Mouse (Mus musculus) neural tube, embryonic 13.5 days (tissue): ENCODE data around the gene Gstp3. TPM values are rescaled to one million over a fixed set of nuclear protein-coding genes. Genes with fewer than 3 reads are reported as not detected.

Source experiments
- ATAC-seq: fragments of 200-750 bp; cut with Nextera tagmentation; 2 replicates; pipeline ENCODE4 v1.8.0; 2017; ENCODE audit warnings: low read depth, mild to moderate bottlenecking, moderate TSS enrichment, moderate library complexity
- H3K27ac ChIP-seq: fragments of 300-500 bp; sonication (generic); replicated peaks from 2 replicates; pipeline ENCODE4 v1.5.1; 2015; ENCODE audit warnings: moderate library complexity, mild to moderate bottlenecking, inconsistent platforms
- H3K27me3 ChIP-seq: fragments of 300-500 bp; sonication (generic); 2 replicates; pipeline ENCODE4 v1.6.1; 2015; ENCODE audit warnings: mild to moderate bottlenecking, inconsistent platforms
- H3K36me3 ChIP-seq: fragments of 300-500 bp; sonication (generic); 2 replicates; pipeline ENCODE4 v1.6.1; 2015; ENCODE audit warnings: mild to moderate bottlenecking, inconsistent platforms
- H3K4me1 ChIP-seq: fragments of 300-500 bp; sonication (generic); replicated peaks from 2 replicates; pipeline ENCODE4 v1.6.1; 2015; ENCODE audit warnings: inconsistent platforms
- H3K4me2 ChIP-seq: fragments of 300-500 bp; sonication (generic); 2 replicates; pipeline ENCODE4 v1.6.1; 2015; ENCODE audit warnings: inconsistent platforms, mild to moderate bottlenecking, moderate library complexity
- H3K4me3 ChIP-seq: fragments of 300-500 bp; sonication (generic); 2 replicates; pipeline ENCODE4 v1.5.1; 2015; ENCODE audit warnings: mild to moderate bottlenecking, inconsistent platforms
- H3K9ac ChIP-seq: fragments of 300-500 bp; sonication (generic); 2 replicates; pipeline ENCODE4 v1.6.1; 2015; ENCODE audit warnings: moderate library complexity, mild to moderate bottlenecking, inconsistent platforms
- H3K9me3 ChIP-seq: fragments of 300-500 bp; sonication (generic); 2 replicates; pipeline ENCODE4 v1.6.1; 2016; ENCODE audit warnings: inconsistent platforms
- WGBS: fragments of 180-500 bp; shearing (Covaris S2); methylation state at CpG from one replicate; pipeline ENCODE4 v1.1.7; 2015; 5-methylcytosine and 5-hydroxymethylcytosine counted together
- polyA plus RNA-seq: library from polyadenylated mRNA; unstranded; fragments of >200 nt; fragmentation: Nextera tagmentation; extraction: Ambion mirVana; gene quantifications from 2 replicates; pipeline ENCODE4 v1.2.1, GENCODE M21; 2015

The Gstp3 gene
- polyA plus RNA-seq, 1 experiment from 2014 or later = not detected

DNA sequence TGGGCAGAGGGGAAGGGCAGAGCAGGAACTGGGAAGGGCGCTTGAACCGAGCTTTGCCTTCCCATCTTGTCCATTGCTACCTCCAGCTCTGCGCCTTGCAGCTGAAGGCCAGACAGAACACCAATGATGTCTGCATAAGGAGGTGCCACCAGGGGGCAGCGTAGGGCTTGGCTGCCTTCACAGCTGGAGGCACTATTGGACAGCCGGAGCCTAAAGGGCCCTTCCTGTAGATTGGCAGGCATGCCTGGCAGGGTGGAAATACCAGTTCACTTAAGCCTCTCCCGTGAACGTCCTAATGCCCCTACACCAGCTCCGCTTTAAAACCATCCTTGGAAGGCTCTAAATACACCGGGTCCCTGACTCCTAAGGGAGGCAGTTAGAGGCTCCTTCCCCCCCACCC lies 39.7 kb upstream of the Gstp3 start:
- Histone ChIP-seq H3K9ac (0 out of 2 replicates have a peak overlapping the region, but pooled peaks have one; percentile 80), H3K36me3 (0 out of 2 replicates have a peak, but pooled peaks cover 4% of the 10 kb centered on the region), H3K4me2 (peak overlapping the region; percentile 85), H3K27me3 (peaks cover 16% of the 10 kb centered on the region), H3K9me3 (no peaks in the 10 kb centered on the region), H3K4me1 (peaks cover 62% of the 10 kb centered on the region), H3K4me3 (no peak overlapping the region), H3K27ac (no peak overlapping the region)
- 16% methylated on average over 9 of the region's 9 CpGs for WGBS
- no peak for ATAC-seq

DNA sequence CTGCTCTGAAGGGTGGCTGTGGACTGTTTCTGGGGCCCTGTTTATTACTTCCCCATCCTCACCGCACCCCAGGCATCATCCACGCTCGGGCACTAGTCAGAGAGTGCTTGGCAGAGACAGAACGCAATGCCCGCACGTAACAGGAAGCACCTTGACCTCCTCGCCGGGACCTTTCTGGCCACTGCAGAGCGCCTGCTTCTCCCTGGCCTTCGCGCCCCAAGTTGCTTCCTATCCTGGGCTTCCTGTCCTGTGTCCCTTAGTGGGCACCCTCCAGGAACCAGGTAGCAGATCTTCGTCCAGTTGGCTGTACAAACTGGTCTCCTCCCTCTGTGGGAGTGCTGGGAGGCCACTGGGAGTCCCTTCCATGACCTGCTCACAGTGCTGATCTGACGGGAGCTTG lies 39.1 kb upstream of the Gstp3 start:
- peaks cover 62% of the 10 kb centered on the region for H3K4me1 ChIP-seq
- 93% methylated on average over 13 of the region's 13 CpGs for WGBS
- H3K9me3 ChIP-seq = no peaks in the 10 kb centered on the region
- no peak overlapping the region for H3K4me3 ChIP-seq
- no peak for ATAC-seq
- H3K27ac ChIP-seq = no peak overlapping the region
- peaks cover 15% of the 10 kb centered on the region for H3K27me3 ChIP-seq
- H3K4me2 ChIP-seq = peak overlapping the region; percentile 85; the same call in 1 of the 2 replicates
- H3K9ac ChIP-seq = peak overlapping the region; percentile 70; the same call in 1 of the 2 replicates
- H3K36me3 ChIP-seq = 0 out of 2 replicates have a peak, but pooled peaks cover 3% of the 10 kb centered on the region

DNA sequence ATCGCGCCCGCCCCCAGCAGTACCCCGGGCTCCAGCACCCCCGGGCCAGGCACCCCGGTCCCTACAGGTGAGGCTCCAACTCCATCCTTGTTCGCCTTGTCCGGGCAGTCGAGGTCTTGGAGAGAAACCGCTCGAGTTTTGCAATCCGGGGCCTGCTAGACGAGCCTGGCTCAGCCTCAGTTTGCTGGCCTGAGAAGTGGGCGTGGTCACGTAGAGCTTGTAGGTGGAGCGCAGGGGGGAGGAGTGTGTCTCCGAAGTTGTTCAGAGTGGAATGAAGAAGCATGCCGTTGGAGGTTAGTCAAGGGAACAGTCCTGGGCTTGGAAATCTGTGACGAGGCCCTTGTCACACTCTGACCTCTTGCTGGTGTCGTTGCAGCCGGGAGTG lies 38.1 kb upstream of the Gstp3 start:
- no peaks in the 10 kb centered on the region for H3K36me3 ChIP-seq
- H3K27me3 ChIP-seq = peaks cover 12% of the 10 kb centered on the region
- WGBS = 2% methylated on average over 21 of the region's 21 CpGs
- peaks cover 59% of the 10 kb centered on the region for H3K4me1 ChIP-seq
- peak overlapping the region; percentile 85 for H3K4me2 ChIP-seq
- peak overlapping the region; percentile 69 for H3K4me3 ChIP-seq
- no peak; the same call in 1 of the 2 replicates for ATAC-seq
- H3K9me3 ChIP-seq = no peaks in the 10 kb centered on the region
- peak overlapping the region; percentile 70 for H3K9ac ChIP-seq
- peak overlapping the region; percentile 88 for H3K27ac ChIP-seq

DNA sequence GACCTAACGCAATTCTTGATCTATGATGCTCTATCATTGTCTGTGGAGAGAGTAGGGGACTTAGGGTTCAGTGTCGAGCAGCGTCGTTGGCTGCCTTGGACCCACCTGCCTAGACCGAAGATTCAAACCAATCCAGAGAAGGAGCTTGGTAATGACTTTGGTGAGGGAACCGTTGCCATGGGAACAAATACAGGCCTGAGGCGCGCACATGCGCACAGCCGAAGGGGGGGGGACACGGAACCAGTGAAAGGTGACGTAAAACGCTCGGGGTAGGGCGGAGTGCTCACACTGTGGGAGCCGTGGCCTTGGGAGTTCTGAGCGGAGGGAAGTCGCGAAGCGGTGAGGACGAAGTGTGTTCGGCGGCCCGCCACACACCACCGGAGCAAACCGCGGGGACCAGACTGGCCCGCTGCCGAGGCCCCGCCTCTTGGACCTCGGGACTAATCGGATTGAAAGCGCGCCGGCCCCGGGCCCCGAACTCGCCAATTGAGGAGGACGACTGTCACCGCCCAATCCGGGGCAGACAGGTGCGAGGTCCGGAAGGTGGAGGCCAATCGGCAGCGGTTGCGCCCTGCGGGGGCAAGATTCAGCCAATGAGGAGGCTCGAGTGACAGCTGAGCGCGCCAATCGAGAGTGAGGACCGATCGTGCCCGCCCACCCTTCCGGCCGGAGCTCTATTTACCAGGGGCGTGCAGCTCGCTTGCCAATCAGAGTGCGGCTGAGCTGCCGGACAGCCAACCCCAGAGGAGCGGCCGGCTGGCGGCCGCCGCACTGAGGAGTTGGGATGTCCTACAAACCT lies 37.5 kb upstream of the Gstp3 start, which contains the start of gene Cdk2ap2:
TSS of gene Cdk2ap2 (plus strand) at position 541 of the 799 bp plus-strand sequence.
- peak; percentile 94 for ATAC-seq
- peak within 1 kb of the TSS; percentile 70 for H3K9ac ChIP-seq
- under 1% methylated on average over 65 of the region's 65 CpGs for WGBS

DNA sequence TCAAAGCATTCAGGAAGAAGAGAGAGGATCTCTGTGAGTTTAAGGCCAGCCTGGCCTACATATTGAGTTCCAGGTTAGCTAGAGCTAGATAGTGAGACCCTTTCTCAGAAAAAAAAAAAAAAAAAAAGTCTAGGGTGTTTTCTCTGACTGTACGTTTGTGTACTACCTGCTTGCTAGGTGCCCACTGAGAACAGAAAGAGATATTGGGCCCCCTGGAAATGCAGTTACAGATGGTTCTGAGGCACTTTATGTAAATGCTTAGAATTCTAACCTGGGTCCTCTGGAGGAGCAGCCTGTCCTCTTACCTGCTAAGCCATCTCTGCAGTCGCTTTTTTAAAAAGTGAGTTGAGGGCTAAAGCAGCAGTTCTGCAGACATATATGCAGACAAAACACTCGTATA lies 36.4 kb upstream of the Gstp3 start:
- Histone ChIP-seq H3K36me3 (no peaks in the 10 kb centered on the region), H3K4me3 (no peak overlapping the region), H3K4me2 (peak overlapping the region; percentile 85), H3K27ac (0 out of 2 replicates have a peak overlapping the region, but pooled peaks have one; percentile 88), H3K9ac (no peak overlapping the region), H3K4me1 (peaks cover 43% of the 10 kb centered on the region), H3K27me3 (no peaks in the 10 kb centered on the region; the same call in 1 of the 2 replicates), H3K9me3 (no peaks in the 10 kb centered on the region)
- ATAC-seq = no peak
- WGBS = 62% methylated on average over 3 of the region's 3 CpGs

More for the DNA sequence above, 37.5 kb upstream of the Gstp3 start, which contains the start of gene Cdk2ap2:
- H3K27me3 ChIP-seq = peaks cover 8% of the 10 kb centered on the region
- H3K4me1 ChIP-seq = peaks cover 53% of the 10 kb centered on the region
- peak within 1 kb of the TSS; percentile 69 for H3K4me3 ChIP-seq
- peak within 1 kb of the TSS; percentile 85 for H3K4me2 ChIP-seq
- H3K9me3 ChIP-seq = no peaks in the 10 kb centered on the region
- H3K36me3 ChIP-seq = no peaks in the 10 kb centered on the region
- peak within 1 kb of the TSS; percentile 88 for H3K27ac ChIP-seq

DNA sequence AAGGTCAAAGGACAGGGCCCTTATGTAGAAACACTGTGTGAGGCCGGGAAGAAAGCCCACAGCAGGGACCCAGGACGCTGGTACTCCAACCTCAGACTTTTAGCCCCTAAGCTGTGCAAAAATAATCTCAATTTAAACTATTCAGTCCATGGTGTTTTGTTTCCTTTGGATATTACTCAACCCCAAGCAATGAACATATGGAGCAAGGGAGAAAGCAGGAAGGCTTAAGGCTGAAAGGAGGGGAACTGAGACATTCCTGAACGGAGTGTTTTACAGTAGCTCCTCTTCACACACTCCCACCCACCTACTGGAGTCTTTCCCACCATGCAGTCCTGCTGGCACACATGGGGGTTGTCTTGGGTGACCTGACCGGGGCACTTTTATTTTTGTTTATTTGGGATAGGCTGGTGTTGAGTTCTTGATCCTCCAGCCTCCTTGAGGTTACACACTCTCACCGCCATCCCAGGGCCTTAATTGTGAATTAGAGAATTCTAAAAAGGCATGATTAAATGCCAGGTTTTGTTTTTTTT lies 35.5 kb upstream of the Gstp3 start:
- Histone ChIP-seq H3K36me3 (no peaks in the 10 kb centered on the region), H3K9me3 (no peaks in the 10 kb centered on the region), H3K9ac (no peak overlapping the region), H3K4me2 (no peak overlapping the region), H3K27ac (no peak overlapping the region), H3K4me1 (peaks cover 33% of the 10 kb centered on the region), H3K27me3 (no peaks in the 10 kb centered on the region; the same call in 1 of the 2 replicates), H3K4me3 (no peak overlapping the region)
- no peak for ATAC-seq
- WGBS = 83% methylated on average over 5 of the region's 5 CpGs

DNA sequence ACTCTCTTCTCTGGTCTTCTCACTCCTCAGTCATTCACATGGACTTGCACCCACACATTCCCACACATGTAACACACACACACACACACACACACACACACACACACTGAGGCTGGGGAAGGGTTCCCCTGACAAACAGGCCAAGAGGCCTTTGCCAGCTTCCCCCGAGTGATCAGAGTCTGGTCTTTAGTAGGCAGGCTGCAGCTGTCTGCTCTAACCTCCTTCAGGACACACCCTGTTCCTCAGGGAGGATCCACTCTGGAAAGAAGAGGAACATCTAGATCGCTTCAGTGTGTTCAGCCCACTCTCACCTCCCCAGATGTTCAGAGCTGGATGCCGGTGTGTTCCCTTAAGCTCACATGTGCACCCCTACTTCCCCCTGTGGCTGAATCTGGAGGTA lies 35.0 kb upstream of the Gstp3 start:
- peaks cover 28% of the 10 kb centered on the region for H3K4me1 ChIP-seq
- H3K4me2 ChIP-seq = no peak overlapping the region
- no peaks in the 10 kb centered on the region for H3K9me3 ChIP-seq
- WGBS = 82% methylated on average over 3 of the region's 3 CpGs
- ATAC-seq = no peak
- H3K4me3 ChIP-seq = no peak overlapping the region
- no peaks in the 10 kb centered on the region for H3K36me3 ChIP-seq
- H3K27me3 ChIP-seq = no peaks in the 10 kb centered on the region; the same call in 1 of the 2 replicates
- H3K9ac ChIP-seq = no peak overlapping the region
- no peak overlapping the region for H3K27ac ChIP-seq

DNA sequence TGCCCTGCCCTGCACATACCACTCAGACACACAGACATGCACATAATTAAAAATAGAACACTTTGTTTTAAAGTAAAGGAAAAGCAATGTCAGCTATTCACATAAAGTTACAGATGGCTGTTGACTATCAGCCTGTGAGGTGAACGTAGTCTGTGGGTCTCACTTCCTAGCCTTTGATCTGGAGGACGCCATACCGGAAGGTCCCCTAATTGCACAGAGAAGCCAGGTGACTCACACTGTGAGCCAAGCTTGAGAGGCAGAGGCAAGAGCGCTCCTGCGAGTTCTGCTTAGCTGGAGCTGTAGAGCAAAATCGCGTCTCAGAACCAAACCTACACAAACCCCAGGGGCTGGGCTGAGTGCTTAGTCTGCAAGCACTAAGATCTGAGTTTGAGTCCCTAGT lies 34.4 kb upstream of the Gstp3 start:
- no peaks in the 10 kb centered on the region for H3K36me3 ChIP-seq
- whole genome bisulfite sequencing = 78% methylated on average over 7 of the region's 7 CpGs
- H3K27ac ChIP-seq = no peak overlapping the region
- no peaks in the 10 kb centered on the region; the same call in 1 of the 2 replicates for H3K27me3 ChIP-seq
- H3K9ac ChIP-seq = no peak overlapping the region
- no peak for ATAC-seq
- no peak overlapping the region for H3K4me2 ChIP-seq
- no peaks in the 10 kb centered on the region for H3K9me3 ChIP-seq
- peaks cover 22% of the 10 kb centered on the region for H3K4me1 ChIP-seq
- no peak overlapping the region for H3K4me3 ChIP-seq

DNA sequence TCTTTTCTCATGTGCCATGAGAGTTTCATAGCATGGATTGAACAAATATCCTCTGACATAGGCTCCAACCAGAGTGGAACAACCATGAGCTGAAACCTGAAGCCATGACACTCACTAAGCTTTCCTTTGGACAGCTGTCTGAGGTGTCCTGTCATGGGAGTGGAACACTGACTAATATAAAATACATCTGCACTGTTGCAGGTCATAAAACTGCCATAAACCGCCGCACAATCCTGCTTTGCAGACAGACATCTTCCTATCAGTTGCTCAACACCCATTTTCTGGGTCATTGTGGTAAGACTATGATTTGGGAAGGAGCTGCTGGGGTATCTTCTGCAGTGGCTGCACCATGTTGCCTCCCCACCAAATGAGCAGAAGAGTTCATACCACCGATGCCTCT lies 33.4 kb upstream of the Gstp3 start:
- Histone ChIP-seq H3K36me3 (no peaks in the 10 kb centered on the region), H3K4me1 (peaks cover 12% of the 10 kb centered on the region), H3K4me2 (no peak overlapping the region), H3K27ac (no peak overlapping the region), H3K4me3 (no peak overlapping the region), H3K9ac (no peak overlapping the region), H3K9me3 (no peaks in the 10 kb centered on the region), H3K27me3 (no peaks in the 10 kb centered on the region; the same call in 1 of the 2 replicates)
- no peak for ATAC-seq
- WGBS = 86% methylated on average over 3 of the region's 3 CpGs

DNA sequence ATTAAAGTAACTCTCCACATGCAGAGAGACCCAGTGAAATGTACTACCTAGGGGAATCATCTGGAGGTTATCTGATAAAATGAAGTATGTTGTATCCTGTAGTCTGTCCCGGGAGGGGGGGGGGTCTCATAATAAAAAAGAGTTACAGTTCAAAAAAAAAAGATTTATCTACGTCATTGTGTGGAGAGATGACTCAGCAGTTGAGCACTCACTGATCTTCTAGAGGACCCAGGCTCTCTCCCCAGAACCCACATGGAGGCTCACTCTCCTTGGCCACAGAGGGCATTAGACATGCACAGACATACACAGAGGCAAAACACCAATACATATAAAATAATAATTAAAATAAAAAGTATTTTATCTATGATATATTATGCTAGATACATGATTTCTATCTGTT lies 32.0 kb upstream of the Gstp3 start:
- 80% methylated on average over 2 of the region's 2 CpGs for WGBS
- no peaks in the 10 kb centered on the region; the same call in 1 of the 2 replicates for H3K27me3 ChIP-seq
- ATAC-seq = no peak
- H3K9ac ChIP-seq = no peak overlapping the region
- H3K4me3 ChIP-seq = no peak overlapping the region
- no peak overlapping the region for H3K27ac ChIP-seq
- no peaks in the 10 kb centered on the region for H3K9me3 ChIP-seq
- no peaks in the 10 kb centered on the region for H3K36me3 ChIP-seq
- H3K4me2 ChIP-seq = no peak overlapping the region
- peaks cover 6% of the 10 kb centered on the region for H3K4me1 ChIP-seq

DNA sequence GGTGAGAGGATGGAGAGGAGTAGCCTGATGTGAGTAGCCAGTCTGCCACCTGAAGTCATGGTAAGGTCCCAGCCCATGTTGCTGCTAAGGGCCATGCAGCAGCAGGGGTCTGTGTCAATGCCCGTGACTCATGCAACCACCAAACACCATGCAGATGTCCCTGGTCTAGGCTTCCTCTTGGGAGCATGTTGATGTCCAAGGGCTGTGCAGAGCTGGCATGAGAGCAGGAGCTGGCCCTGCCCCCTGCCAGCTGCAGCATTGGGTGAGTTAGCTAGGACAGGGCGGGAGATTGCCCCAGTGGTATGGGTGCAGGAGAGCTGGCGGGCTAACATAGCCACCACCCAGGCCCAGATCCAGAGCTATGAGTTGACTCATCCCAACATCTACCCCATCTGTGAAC lies 31.1 kb upstream of the Gstp3 start:
- Histone ChIP-seq H3K27ac (no peak overlapping the region), H3K9me3 (no peaks in the 10 kb centered on the region), H3K27me3 (no peaks in the 10 kb centered on the region; the same call in none of the 2 replicates), H3K4me3 (no peak overlapping the region), H3K4me1 (no peaks in the 10 kb centered on the region), H3K9ac (no peak overlapping the region), H3K36me3 (no peaks in the 10 kb centered on the region), H3K4me2 (no peak overlapping the region)
- no peak for ATAC-seq
- WGBS = 84% methylated on average over 3 of the region's 3 CpGs

DNA sequence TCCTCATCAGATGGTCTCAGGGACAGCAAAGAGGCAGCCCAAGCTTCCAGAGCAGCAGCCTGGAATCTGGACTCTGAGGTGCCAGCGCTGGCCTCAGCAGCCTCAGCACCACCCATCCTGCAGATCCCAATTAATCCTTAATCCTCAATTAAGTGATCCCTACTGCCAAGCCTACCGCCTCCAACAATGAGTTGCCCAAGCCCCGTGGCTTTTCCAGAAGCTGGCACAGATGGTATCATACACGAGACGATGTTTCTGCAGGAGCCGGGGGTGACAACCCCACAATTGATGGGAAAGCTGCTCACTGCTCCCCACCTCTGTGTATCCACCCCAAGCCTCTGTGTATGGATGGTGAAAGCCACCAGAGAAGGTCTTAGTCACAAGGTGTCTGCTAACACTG lies 29.8 kb upstream of the Gstp3 start:
- WGBS = 82% methylated on average over 6 of the region's 6 CpGs
- no peaks in the 10 kb centered on the region for H3K36me3 ChIP-seq

More for the DNA sequence above, 29.8 kb upstream of the Gstp3 start:
- H3K27ac ChIP-seq = no peak overlapping the region
- no peaks in the 10 kb centered on the region; the same call in none of the 2 replicates for H3K27me3 ChIP-seq
- ATAC-seq = no peak
- H3K4me2 ChIP-seq = no peak overlapping the region
- H3K4me3 ChIP-seq = no peak overlapping the region
- no peak overlapping the region for H3K9ac ChIP-seq
- H3K9me3 ChIP-seq = no peaks in the 10 kb centered on the region
- H3K4me1 ChIP-seq = no peaks in the 10 kb centered on the region
